Mouse (Mus musculus) kidney, adult 2 months (tissue): ENCODE results near the gene Cpeb3.

Source experiments
- CTCF ChIP-seq: fragments of 200-500 bp; conservative IDR thresholded peaks from 2 replicates; pipeline ENCODE4 v1.5.1; 2011; ENCODE audit warnings: low read depth, mild to moderate bottlenecking, control low read depth, low read length, moderate library complexity, mixed read lengths; ENCODE audit not compliant: insufficient read depth, insufficient read length
- POLR2A ChIP-seq: fragments of 200-500 bp; IDR thresholded peaks from one replicate; pipeline ENCODE4 v1.6.1; 2011; ENCODE audit warnings: low read depth, low read length, control low read depth

DNA sequence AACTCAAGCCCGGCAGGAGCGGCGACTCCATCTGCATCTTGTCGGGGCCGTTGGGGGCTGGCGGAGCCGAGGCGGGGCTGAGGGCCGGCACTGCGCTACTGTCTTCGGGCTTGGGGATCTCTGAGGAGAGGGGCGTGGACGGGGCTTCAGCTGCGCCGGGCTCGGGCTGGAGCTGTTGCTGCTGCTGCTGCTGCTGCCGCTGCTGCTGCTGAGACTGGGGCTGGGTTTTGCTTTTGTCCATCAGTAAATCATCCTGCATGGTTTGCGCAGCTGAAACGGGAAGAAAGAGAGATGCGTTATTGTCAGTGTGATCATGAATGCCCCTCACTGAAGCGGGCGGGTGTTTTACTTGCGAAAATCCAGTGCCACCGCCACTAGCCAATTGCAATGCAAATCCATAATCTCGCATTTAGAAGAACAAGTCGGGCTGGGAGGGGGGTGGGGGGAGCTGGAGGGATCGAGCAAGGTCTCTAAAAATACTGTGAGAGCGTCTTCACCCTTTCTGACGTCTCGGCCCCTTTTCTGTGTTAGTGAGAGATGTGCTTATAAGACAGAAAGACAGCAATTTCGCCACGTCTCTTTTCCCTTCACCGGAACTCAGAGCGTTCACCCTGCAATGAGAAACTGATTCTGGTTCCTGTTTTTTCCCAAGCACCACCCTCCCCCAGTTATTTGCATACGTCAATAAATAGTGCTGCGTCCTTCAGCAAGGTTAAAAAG is 33.5 kb downstream of the Cpeb3 start:
- TF ChIP-seq CTCF (no peak), POLR2A (no peak)
